Mouse (Mus musculus) heart, postnatal 0 days (tissue): ENCODE results near the gene Irf1.

Experiments used
- CTCF ChIP-seq: IDR thresholded peaks from 2 replicates; pipeline ENCODE4 v1.5.1; 2016; ENCODE audit warnings: antibody characterized with exemption, control low read depth, low read depth
- EP300 ChIP-seq: IDR thresholded peaks from 2 replicates; pipeline ENCODE4 v1.6.1; 2016; ENCODE audit warnings: antibody characterized with exemption, low read depth

GRCm38 (mm10) chr11:53761822-53762221 is 8.0 kb upstream of the Irf1 start:
- TF ChIP-seq CTCF, result no peak
- TF ChIP-seq EP300, result no peak; the same call in 1 of the 2 replicates
